Mouse (Mus musculus): ENCODE measurements around the gene Tmem254a.
"Not testable (repeated sequence)": the region's sequence is repeated elsewhere in the genome, so short reads cannot be mapped to it uniquely, and the experiment has no call there.

- not testable (repeated sequence) for TF ChIP-seq CTCF (IDR thresholded peaks at IDR 0.05; ENCODE audit: control insufficient read depth, insufficient read depth, low read length); POLR2A (IDR thresholded peaks at IDR 0.05; ENCODE audit: borderline replicate concordance, control insufficient read depth, low read depth, low read length)
Measured at GRCm38 (mm10) chr14:25927562-25927881, at the start of gene Tmem254a.
